Mouse (Mus musculus) bone marrow macrophage, adult 2 months (primary cell): ENCODE results near the gene Olfr522.

ENCODE experiments used
- CTCF ChIP-seq: IDR thresholded peaks from 2 replicates; pipeline ENCODE4 v1.5.1; 2012; ENCODE audit warnings: low read depth, mild to moderate bottlenecking, low read length, moderate library complexity
- POLR2A ChIP-seq: IDR thresholded peaks from 2 replicates; pipeline ENCODE4 v1.6.1; 2012; ENCODE audit warnings: mild to moderate bottlenecking, low read depth, low read length, borderline replicate concordance

GRCm38 (mm10) chr7:140115583-140116328 is 48.8 kb downstream of the Olfr522 start, which contains the start of gene Paox:
- TF ChIP-seq CTCF (no peak), POLR2A (no peak)
